Mouse (Mus musculus) kidney, postnatal 0 days (tissue): ENCODE data around the gene Tedc1. TPM values are rescaled to one million over a fixed set of nuclear protein-coding genes. Genes with fewer than 3 reads are reported as not detected.

Experiments
- ATAC-seq: fragments of 200-750 bp; cut with Nextera tagmentation; replicated peaks from 2 replicates; pipeline ENCODE4 v1.8.0; 2017; ENCODE audit warnings: low read depth, moderate number of reproducible peaks, moderate TSS enrichment, moderate library complexity; ENCODE audit not compliant: low FRiP score
- DNase-seq: peaks from one replicate; pipeline ENCODE4 v3.0.0-alpha.2; 2016; ENCODE audit warnings: low spot score
- H3K27ac ChIP-seq: fragments of 300-500 bp; sonication (generic); 2 replicates; pipeline ENCODE4 v1.5.1; 2014; ENCODE audit warnings: mild to moderate bottlenecking
- H3K27me3 ChIP-seq: fragments of 300-500 bp; sonication (generic); 2 replicates; pipeline ENCODE4 v1.6.1; 2014; ENCODE audit warnings: low read length, mixed read lengths; ENCODE audit not compliant: insufficient read depth
- H3K36me3 ChIP-seq: fragments of 300-500 bp; sonication (generic); 2 replicates; pipeline ENCODE4 v1.6.1; 2014; ENCODE audit warnings: low read length, mixed read lengths; ENCODE audit not compliant: insufficient read depth
- H3K4me1 ChIP-seq: fragments of 300-500 bp; sonication (generic); replicated peaks from 2 replicates; pipeline ENCODE4 v1.6.1; 2014; ENCODE audit warnings: antibody characterized with exemption, low read length, mixed read lengths; ENCODE audit not compliant: insufficient read depth
- H3K4me2 ChIP-seq: fragments of 300-500 bp; sonication (generic); 2 replicates; pipeline ENCODE4 v1.6.1; 2014; ENCODE audit warnings: mild to moderate bottlenecking, low read length, moderate library complexity, mixed read lengths
- H3K4me3 ChIP-seq: fragments of 300-500 bp; sonication (generic); replicated peaks from 2 replicates; pipeline ENCODE4 v1.5.1; 2014; ENCODE audit warnings: low read depth, low read length
- H3K9ac ChIP-seq: fragments of 300-500 bp; sonication (generic); 2 replicates; pipeline ENCODE4 v1.6.1; 2014; ENCODE audit warnings: low read depth, low read length
- H3K9me3 ChIP-seq: fragments of 300-500 bp; sonication (generic); replicated peaks from 2 replicates; pipeline ENCODE4 v1.6.1; 2016; ENCODE audit warnings: low read length, inconsistent platforms, mixed read lengths
- CTCF ChIP-seq: IDR thresholded peaks from 2 replicates; pipeline ENCODE4 v1.5.1; 2016; ENCODE audit warnings: antibody characterized with exemption, low read depth, mild to moderate bottlenecking, moderate library complexity
- WGBS: fragments of 180-500 bp; shearing (Covaris S2); extraction: QIAGEN DNeasy Blood & Tissue Kit; methylation state at CpG from one replicate; pipeline ENCODE4 v1.1.7; 2014; 5-methylcytosine and 5-hydroxymethylcytosine counted together
- polyA plus RNA-seq: library from polyadenylated mRNA; unstranded; fragments of >200 nt; fragmentation: Nextera tagmentation; extraction: Ambion mirVana; gene quantifications from 2 replicates; pipeline ENCODE4 v1.2.1, GENCODE M21; 2015

Tedc1 gene
- polyA plus RNA-seq, result 14.8 and 16.7 TPM in 2 replicates

DNA sequence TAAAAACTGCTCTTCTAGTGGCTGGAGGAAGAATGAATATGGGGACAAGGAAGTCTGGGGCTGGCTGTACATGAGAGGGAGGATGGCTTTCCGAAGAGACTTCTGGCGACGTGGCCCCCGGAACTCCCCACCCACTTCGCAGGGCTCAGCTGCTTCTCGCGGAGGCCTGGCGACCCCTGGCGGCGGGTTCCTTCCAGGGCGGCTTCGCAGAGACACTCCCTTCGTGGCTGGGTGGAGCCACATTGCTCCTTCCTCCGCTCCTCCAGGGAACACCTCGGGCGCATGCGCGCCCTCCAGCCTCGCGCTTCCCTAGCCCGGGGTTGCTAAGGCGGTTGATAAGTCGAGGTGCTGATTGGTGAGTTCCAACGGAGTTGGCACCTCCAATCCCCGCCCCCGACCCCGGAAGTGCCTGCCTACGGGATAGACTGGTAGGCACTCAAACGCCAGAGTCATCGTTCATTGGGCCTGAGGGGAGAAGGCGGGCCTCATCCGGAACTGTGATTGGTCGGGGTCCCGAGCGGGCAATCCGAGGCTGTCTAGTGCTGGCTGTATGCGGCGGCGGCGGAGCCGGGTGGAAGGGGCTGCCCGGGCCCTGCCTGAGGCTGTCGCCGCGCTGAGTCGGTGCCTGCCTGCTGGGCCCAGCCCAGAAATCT lies at the start of gene Tedc1:
Gene Tedc1 (plus strand): TSS at position 535 of the 653 bp plus-strand sequence.
- H3K27ac ChIP-seq, result peak within 1 kb of the TSS; percentile 88
- peak; percentile 100 for TF ChIP-seq CTCF
- ATAC-seq (peak; percentile 96), DNase-seq (peak; percentile 100)
- H3K9ac ChIP-seq, result peak within 1 kb of the TSS; percentile 51
- peak within 1 kb of the TSS; percentile 69 for H3K4me2 ChIP-seq
- H3K9me3 ChIP-seq, result no peaks in the 10 kb centered on the region
- H3K4me1 ChIP-seq, result peaks cover 25% of the 10 kb centered on the region; the same call in 1 of the 2 replicates
- peak within 1 kb of the TSS; percentile 40 for H3K4me3 ChIP-seq
- no peaks in the 10 kb centered on the region for H3K36me3 ChIP-seq
- H3K27me3 ChIP-seq, result no peaks in the 10 kb centered on the region
- WGBS, result under 1% methylated on average over 46 of the region's 46 CpGs

DNA sequence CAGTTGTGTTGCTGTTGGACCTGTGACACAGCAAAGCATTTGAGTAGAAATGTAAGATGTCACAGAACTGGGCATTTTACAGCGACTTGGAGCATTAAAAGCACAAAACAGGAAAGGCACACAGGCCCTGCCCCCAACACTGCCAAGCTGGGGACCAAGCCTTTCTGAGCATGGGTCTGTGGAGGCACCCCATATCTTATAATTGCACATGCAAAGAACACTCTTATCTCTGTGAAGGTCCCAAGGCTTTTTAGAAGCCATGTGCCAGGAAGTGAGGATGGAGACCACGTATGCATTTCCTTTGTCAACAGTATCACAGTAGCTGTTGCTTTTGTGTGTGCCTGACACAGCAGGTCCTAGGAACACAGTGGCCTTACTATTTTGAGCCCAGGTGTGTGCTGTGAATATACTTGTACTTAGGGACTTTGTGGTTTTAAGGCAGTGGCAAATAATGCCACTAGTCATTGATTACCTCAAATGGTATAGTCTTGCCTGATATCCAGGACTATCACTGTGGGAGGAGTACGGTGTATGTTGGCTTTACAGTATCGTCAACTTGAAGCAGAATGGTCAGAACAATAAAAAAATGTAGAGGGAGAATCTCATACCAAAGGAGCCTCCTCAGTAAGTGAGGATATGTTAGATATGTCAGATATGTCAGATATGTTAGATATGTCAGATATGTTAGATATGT lies 48.6 kb upstream of the Tedc1 start:
- no peak overlapping the region for H3K4me3 ChIP-seq
- H3K27me3 ChIP-seq, result no peaks in the 10 kb centered on the region
- WGBS, result 76% methylated on average over 4 of the region's 4 CpGs
- H3K4me1 ChIP-seq, result no peaks in the 10 kb centered on the region; the same call in 1 of the 2 replicates
- H3K9me3 ChIP-seq, result no peaks in the 10 kb centered on the region
- DNase-seq, result no peak
- H3K27ac ChIP-seq, result no peak overlapping the region
- no peak for ATAC-seq
- no peak for TF ChIP-seq CTCF
- no peak overlapping the region for H3K9ac ChIP-seq
- H3K36me3 ChIP-seq, result no peaks in the 10 kb centered on the region
- no peak overlapping the region for H3K4me2 ChIP-seq

DNA sequence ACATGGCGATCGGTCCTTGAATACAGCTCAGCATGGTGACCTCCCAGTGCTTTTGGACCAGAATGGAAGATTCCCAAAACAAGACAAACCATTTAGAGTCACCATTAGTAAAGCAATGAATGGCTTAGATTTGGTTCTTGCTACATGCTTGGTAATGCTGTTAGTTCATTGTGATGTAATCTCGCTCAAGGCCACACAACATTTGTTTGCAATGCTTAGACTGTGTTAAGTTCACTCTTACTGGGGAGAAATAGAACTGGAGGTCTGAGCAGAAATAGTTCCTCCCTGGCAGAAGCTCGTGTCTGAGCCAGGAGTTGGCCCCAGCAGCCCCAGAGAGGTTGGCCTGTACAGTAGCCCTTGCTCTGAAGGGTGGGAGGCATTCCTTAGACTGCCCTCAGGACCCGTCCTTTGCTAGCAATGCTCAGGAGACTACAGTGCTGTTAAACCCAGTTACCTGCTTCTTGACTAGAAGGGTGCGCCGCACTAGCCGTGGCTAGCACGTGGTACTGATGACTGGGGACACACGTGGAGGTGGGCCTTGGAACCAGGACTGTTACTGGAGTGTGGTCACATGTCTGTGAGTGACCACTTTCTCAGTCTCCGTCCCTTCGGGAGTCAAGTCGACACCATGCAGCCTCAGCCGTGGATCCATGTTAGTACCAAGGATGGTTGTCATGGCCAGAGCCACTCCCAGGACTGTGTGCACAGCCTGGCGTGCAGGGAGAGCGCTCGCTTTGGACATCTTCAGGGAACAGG lies 47.5 kb upstream of the Tedc1 start:
- no peak overlapping the region for H3K4me3 ChIP-seq
- no peaks in the 10 kb centered on the region; the same call in 1 of the 2 replicates for H3K4me1 ChIP-seq
- H3K27me3 ChIP-seq, result no peaks in the 10 kb centered on the region
- TF ChIP-seq CTCF, result no peak
- H3K27ac ChIP-seq, result no peak overlapping the region
- ATAC-seq, result no peak
- H3K4me2 ChIP-seq, result no peak overlapping the region
- H3K36me3 ChIP-seq, result peaks cover 5% of the 10 kb centered on the region; the same call in 1 of the 2 replicates
- 80% methylated on average over 17 of the region's 17 CpGs for WGBS
- H3K9ac ChIP-seq, result no peak overlapping the region
- H3K9me3 ChIP-seq, result no peaks in the 10 kb centered on the region
- no peak for DNase-seq

DNA sequence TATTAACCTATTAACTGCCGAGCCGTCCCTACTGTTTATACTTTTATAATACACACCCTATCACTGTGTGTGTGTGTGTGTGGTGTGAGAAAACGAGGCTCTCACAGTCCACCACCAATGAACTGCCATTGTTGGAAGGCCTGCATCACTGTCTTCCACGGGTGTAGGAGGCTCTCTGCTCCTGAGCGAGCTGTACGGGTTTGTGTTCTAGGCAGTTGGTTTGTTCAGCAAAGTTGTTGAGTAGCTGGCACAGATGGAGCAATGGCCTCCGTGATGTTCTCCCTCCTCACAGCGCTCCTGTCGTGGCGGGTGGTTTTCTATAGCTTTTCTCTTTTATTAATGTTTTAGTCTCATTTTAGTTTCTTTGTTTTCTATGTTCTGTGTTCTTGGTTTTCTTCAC lies 46.4 kb upstream of the Tedc1 start:
- Histone ChIP-seq H3K36me3 (peaks cover 15% of the 10 kb centered on the region), H3K9me3 (no peaks in the 10 kb centered on the region), H3K4me1 (no peaks in the 10 kb centered on the region; the same call in 1 of the 2 replicates), H3K27ac (no peak overlapping the region), H3K9ac (no peak overlapping the region), H3K4me2 (no peak overlapping the region), H3K27me3 (no peaks in the 10 kb centered on the region), H3K4me3 (no peak overlapping the region)
- no peak for TF ChIP-seq CTCF
- WGBS, result 73% methylated on average over 10 of the region's 10 CpGs
- DNase-seq (no peak), ATAC-seq (no peak)

DNA sequence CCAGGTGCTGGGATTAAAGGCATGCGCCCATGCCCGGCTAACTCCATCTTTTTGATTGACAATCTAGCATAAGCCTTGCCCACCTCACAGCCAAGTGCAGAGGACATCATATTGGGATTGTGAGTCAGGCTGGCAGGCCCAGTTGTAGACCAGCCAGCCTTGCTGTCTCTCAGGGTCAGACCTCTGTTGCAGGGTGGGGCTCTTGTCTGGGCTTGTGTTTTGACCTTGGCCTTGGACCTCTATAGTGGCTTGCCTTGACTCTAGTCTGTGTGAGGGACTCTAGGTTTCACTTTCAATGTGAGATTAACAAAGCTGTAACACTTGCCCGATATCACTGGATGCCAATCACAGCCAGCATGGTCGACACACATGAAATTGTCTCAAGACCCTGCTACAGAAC lies 42.1 kb upstream of the Tedc1 start:
- Histone ChIP-seq H3K9me3 (no peaks in the 10 kb centered on the region), H3K4me3 (no peak overlapping the region), H3K9ac (no peak overlapping the region), H3K4me1 (no peaks in the 10 kb centered on the region; the same call in 1 of the 2 replicates), H3K4me2 (no peak overlapping the region), H3K27ac (no peak overlapping the region), H3K27me3 (no peaks in the 10 kb centered on the region), H3K36me3 (peaks cover 37% of the 10 kb centered on the region)
- 90% methylated on average over 4 of the region's 4 CpGs for WGBS
- no peak for TF ChIP-seq CTCF
- DNase-seq (no peak), ATAC-seq (no peak)

DNA sequence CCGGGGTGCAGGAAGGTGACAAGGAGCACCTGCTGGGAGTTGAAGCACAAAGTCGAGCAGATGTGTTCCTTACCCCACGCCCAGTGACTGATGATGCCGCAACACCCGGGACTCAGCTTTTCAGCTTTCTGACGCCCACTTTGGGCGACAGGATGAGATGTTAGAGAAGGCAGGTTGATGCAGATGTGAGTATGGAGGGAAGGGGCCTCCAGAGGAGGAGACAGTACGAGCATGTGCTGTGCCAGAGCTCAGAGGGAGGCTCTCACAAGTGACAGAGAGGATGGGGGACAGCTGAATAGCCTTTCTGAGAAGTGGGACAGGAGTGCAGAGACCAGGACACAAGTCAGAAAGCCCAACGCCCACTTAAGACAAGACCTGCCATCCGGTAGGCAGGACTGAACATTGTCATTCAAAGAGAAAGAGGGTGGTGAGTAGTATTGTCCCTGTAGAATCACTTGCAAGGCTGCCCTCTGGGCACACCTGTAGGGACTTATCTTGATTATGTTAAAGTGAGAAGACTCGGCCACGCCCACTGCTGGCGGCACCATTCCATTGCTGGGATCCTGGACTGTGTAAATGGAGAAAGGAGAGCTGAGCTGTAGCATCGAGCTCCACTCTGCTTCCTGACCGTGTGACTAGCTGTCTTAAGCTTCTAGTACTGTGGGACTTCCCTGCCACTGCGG lies 41.2 kb upstream of the Tedc1 start:
- Histone ChIP-seq H3K9ac (no peak overlapping the region), H3K9me3 (no peaks in the 10 kb centered on the region), H3K4me3 (no peak overlapping the region), H3K4me2 (no peak overlapping the region), H3K27me3 (no peaks in the 10 kb centered on the region), H3K4me1 (no peaks in the 10 kb centered on the region; the same call in 1 of the 2 replicates), H3K27ac (no peak overlapping the region), H3K36me3 (peaks cover 37% of the 10 kb centered on the region)
- 85% methylated on average over 16 of the region's 16 CpGs for whole genome bisulfite sequencing
- no peak for ATAC-seq
- no peak for TF ChIP-seq CTCF
- DNase-seq, result no peak
